Mouse (Mus musculus) 3134 (cell line): ENCODE results near the gene Pum3.

Experiments
- DNase-seq: peaks from one replicate; pipeline ENCODE4 v3.0.0-alpha.2; 2011; ENCODE audit warnings: low spot score; ENCODE audit not compliant: insufficient read length; ENCODE audit errors: extremely low read depth

Pum3 gene

GRCm38 (mm10) chr19:27429745-27430251 is at the start of gene Pum3:
Gene Pum3 (minus strand): TSS chr19:27429825.
- DNase-seq = peak; percentile 96

- no peak for DNase-seq
Measured at GRCm38 (mm10) chr19:27466691-27467090, 37.1 kb upstream of the Pum3 start.

GRCm38 (mm10) chr19:27462656-27463055 is 33.0 kb upstream of the Pum3 start:
- no peak for DNase-seq

- DNase-seq = no peak
Measured at GRCm38 (mm10) chr19:27450458-27450857, 20.8 kb upstream of the Pum3 start.

GRCm38 (mm10) chr19:27447515-27447914 is 17.9 kb upstream of the Pum3 start:
- DNase-seq = no peak

- no peak for DNase-seq
Measured at GRCm38 (mm10) chr19:27441106-27441505, 11.5 kb upstream of the Pum3 start.

GRCm38 (mm10) chr19:27437982-27438652 is 8.5 kb upstream of the Pum3 start:
- DNase-seq = no peak

- DNase-seq = peak; percentile 11
Measured at GRCm38 (mm10) chr19:27430406-27430805, 781 bp upstream of the Pum3 start.

- no peak for DNase-seq
Measured at GRCm38 (mm10) chr19:27429281-27429680, 344 bp downstream of the Pum3 start.

- no peak for DNase-seq
Measured at GRCm38 (mm10) chr19:27427865-27428264, 1.8 kb downstream of the Pum3 start.

GRCm38 (mm10) chr19:27426451-27426850 is 3.2 kb downstream of the Pum3 start:
- DNase-seq = no peak

- peak; percentile 37 for DNase-seq
Measured at GRCm38 (mm10) chr19:27425656-27426055, 4.0 kb downstream of the Pum3 start.

GRCm38 (mm10) chr19:27417375-27417774 is 12.2 kb downstream of the Pum3 start:
- no peak for DNase-seq

- DNase-seq = peak; percentile 22
Measured at GRCm38 (mm10) chr19:27416569-27416968, 13.1 kb downstream of the Pum3 start.

GRCm38 (mm10) chr19:27411340-27411739 is 18.3 kb downstream of the Pum3 start:
- DNase-seq = no peak

GRCm38 (mm10) chr19:27410751-27411150 is 18.9 kb downstream of the Pum3 start:
- DNase-seq = no peak

- DNase-seq = no peak
Measured at GRCm38 (mm10) chr19:27409782-27410181, 19.8 kb downstream of the Pum3 start.

GRCm38 (mm10) chr19:27409196-27409595 is 20.4 kb downstream of the Pum3 start:
- no peak for DNase-seq

- no peak for DNase-seq
Measured at GRCm38 (mm10) chr19:27397797-27398196, 31.8 kb downstream of the Pum3 start.

- DNase-seq = no peak
Measured at GRCm38 (mm10) chr19:27397223-27397622, 32.4 kb downstream of the Pum3 start.

- no peak for DNase-seq
Measured at GRCm38 (mm10) chr19:27396719-27397118, 32.9 kb downstream of the Pum3 start.

- DNase-seq = no peak
Measured at GRCm38 (mm10) chr19:27395936-27396335, 33.7 kb downstream of the Pum3 start.

- no peak for DNase-seq
Measured at GRCm38 (mm10) chr19:27395481-27395880, 34.1 kb downstream of the Pum3 start.
